Mouse (Mus musculus): Measurements from ENCODE around the gene P4hb. TPM values are rescaled to one million over a fixed set of nuclear protein-coding genes. Genes with fewer than 3 reads are reported as not detected.
"Not testable (repeated sequence)": the region's sequence is repeated elsewhere in the genome, so short reads cannot be mapped to it uniquely, and the experiment has no call there.

P4hb gene
- total RNA-seq, 2 experiments from 2014 or later = 490 to 574 TPM

DNA sequence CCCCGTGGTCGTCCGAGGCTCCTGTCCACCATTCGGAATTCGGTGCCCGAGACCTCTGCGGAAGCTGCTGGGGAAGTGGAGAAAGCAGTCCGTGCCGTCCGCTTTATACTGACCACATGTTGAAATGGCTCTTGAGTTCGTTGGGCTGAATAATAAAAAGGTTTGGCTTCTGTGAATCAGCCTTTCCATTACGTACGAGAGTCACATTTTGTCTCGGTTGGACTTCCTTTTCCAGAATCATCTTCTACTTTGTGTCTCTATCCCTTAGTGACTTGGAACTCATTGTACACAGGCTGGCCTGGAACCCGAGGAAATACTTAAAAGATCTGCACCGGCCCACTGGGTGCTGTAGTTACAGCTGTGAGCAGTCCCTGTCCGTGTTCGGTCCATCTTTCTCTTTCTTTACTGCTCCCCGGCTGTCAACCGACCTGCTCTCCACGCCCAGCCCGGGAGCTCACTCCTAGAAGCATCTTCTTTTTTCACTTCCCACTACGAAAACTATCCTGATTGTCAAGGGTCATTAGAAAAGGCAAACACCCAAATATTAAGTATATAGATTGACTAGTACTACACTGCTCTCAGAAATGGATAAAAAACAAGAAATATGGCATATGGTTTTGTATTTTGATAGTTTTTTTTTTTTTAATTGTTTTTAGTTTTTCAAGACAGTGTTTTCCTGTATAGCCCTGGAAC is 678 bp upstream of the P4hb start:
- peak in 1 of 2 experiments; percentile 22 for DNase-seq

DNA sequence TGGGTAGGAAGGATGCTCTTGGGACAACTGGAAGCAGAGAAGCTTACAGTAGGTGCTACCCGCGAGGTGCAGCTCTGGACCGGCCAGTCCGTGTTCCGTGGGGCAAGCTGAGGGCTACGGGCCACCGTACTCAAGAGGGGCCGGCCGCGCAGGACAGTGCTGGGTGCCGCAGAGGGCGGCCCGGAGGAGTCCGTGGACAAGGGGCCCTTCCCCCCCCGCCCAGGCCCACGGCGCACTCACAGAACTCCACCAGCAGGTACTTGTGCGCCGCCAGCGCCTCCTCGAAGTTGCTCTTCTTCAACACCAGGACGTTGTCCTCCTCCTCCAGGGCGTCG is 669 bp downstream of the P4hb start:
- no peak for DNase-seq

DNA sequence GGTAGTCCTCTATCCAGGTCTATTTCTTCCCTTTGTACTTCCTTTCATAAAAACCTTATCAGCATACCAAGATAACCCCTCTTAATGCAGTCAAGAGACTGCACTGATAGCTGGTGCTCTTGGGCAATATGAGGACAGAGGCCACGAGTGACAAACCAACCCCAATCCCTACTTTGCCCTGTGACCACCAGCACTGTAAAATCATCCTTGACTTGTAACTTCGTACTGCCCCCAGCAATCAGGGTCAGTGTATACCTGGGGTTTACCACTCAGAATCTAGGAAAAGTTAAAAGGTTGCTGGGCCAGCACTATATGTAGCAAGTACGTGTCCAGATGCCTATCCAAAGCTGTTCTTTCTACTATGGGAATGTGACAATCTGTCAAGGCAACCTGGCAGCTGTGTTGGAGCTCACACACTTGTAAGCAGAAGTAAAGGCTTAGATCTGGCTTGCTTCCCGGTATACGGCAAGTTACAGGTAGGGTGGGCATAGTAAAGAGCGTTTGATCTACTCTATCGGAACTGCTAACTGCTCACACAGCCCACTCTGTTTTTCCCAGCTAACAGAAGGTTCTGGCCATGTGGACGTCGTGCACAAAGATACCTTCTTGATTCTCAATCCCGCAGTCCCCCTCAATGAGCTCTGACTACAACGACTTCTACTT is 1.2 kb downstream of the P4hb start:
- no peak for DNase-seq

DNA sequence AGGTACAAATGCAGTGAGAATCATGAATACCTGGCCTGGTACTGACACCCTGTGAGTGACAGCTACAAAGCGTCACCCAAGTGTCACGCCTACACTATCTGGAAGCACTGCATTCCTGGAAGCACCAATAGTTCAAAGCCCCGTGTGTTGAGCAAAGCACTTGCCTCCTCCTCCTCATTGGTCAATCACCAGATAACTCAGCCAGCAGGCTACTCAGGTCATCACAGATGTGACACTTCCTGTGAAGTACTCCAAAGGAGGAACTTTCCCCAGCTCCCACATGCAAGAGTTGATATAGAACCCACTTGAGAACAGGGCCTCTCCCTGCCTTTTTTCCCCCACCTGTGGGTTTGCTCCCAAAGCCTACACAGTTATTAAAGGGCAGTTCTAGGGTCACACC is 1.9 kb downstream of the P4hb start:
- no peak for DNase-seq

DNA sequence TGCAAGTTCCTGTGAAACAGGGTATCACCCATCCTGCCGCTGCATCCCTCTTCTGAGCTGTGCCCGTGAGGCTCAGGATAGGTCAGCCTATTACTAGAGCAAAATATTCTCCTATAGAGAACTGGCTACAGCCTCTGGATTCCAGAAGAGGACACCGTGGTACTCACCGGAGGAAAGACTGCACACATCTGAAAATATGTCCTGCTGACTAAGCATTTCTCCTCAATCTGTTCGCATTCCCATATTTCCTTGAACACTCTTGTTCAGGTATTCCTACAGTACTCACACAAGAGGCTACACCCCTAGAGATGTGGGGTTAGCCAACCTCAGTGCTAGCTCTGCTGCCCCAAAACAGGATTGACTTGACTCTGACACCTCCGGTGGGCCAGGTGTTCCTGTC is 4.7 kb downstream of the P4hb start:
- no peak for DNase-seq

DNA sequence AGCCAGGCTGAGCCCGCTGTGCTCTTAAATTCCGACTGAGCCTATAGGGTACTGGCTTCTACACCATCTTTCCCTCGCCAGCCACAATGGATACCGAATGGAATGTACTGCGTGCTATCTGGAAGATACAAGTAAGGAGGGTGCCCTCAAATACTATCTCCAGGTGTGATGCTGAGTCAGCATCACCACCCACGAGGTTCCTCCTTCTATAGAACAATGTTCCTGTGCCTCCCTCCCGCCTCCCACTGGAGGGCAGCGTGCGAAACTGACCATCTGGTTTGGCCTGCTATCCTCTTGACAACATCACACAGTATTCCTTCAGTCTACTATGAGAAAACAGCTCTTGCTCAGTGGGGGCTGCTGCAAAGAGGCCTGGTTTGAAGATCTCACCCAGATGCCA is 7.9 kb downstream of the P4hb start:
- no peak for DNase-seq

DNA sequence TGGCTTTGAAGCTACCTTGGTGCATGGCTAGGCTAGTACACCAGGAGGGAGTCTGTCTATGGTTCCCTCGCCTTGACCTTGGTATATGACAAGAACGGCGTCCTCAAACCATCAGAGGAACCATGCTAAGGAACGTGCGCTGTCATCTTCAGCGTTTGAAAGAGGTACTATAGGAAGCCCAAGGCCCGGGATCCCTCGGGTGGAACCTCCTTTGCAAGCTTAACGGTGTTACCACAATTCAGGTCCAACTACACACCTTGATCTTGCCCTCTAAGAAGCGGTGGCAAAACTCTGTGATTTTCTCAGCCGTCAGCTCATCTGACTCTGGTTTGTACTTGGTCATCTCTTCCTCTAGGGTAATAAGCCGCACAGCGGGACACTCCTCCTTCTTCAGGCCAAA is 10.1 kb downstream of the P4hb start:
- no peak for DNase-seq

DNA sequence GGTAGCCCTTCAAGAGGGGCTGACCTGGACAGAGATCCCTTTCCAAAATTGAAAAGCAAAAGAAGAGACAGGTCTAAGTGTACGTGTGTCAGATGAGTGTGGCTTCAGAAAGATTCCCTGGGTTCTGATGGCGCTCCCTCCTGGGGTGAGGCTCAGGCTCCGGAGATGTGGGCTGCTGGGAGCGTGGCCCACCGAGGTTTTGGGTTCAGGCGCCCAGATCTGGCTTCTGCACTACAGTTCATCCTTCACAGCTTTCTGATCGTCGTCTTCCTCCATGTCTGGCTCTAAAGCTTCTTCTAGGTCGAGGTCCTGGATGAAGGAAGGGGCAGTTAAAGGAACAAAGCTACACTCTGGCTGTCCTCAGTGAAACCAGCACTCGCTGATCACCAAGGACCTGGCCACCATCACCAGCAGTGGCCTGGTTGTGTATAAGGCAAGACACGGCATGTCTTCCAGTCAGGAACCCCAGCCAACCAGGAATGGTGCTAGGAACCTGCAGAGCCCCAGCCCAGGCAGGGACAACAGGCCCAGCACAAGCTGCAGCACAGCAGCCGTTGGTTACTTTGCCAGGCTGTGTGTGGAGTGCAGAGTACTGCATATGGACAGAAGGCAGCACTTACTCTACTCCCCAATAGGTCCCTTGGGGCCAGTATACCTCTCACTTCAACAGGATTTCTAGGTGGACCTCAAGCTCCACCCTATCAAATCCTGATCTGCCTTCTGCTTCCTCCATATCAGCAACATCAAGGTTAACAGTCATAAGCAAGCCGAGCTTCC is 11.9 kb downstream of the P4hb start:
- no peak for DNase-seq

DNA sequence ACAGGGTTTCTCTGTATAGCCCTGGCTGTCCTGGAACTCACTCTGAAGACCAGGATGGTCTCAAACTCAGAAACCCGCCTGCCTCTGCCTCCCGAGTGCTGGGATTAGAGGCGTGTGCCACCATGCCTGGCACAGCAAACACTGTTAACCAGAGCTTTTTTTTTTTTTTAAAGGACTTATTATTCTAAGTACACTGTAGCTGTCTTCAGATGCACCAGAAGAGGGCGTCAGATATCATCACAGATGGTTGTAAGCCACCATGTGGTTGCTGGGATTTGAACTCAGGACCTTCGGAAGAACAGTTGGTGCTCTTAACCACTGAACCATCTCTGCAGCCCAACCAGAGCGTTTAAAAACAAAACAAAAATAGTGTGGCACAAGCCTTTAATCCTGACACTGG is 14.2 kb downstream of the P4hb start:
- not testable (repeated sequence) for DNase-seq

DNA sequence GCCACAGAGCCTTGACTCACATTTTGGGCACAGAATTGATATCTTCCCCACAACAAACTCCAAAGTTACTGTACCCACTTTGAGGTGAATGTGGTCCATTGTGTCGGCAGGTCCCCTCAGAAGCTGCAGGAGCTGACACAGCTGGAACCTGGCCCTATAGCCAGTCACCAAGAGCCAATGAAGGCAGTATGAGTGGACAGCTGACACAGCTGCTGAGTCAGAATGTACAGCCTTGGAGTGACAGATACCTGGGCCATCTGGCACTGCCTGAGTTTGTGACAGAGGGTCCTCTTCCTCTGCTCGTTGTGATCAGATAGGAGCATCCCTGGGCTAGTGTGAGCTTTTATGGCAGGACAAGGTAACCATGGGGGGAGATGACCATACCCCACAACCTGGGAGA is 17.8 kb downstream of the P4hb start:
- peak; percentile 71 to 75 for DNase-seq

DNA sequence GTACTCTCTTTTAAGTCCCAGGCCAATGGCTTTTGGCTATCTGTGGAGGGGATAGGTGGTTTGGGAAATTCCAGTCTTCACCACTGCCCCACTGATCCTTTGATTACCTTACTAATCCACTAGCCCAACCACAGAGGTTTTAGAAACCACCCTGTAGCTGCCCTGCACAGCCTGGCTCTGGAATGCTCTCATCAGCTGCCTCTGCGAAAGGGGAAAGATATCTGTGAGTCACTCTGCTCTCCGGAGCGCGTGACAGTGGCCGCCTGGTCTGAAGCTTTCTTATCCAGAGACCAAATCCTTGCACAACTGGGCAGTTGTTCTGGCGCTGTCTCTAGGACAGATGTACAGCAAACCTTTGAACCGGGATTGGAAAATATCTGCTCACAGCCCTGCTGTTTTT is 18.2 kb downstream of the P4hb start:
- peak; percentile 75 to 81 for DNase-seq

DNA sequence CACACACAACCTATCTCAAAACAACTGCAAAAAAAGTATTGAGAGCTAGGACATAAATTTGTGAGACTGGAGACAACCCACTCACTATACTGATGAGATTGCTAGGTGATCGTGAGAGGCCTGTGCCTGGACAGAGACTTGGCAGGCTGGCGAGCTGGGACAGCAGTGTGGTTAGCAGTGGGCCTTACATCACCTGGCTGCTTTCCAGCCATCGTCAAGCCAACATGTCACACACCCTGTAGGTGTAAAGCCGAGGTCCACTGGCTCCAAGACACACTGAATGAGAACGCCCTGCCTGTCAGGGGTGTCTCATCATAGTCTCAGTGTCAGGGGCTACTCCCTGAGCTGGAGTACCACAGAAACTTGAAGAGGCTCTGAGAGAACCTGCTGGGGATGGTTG is 20.3 kb downstream of the P4hb start:
- DNase-seq = no peak

DNA sequence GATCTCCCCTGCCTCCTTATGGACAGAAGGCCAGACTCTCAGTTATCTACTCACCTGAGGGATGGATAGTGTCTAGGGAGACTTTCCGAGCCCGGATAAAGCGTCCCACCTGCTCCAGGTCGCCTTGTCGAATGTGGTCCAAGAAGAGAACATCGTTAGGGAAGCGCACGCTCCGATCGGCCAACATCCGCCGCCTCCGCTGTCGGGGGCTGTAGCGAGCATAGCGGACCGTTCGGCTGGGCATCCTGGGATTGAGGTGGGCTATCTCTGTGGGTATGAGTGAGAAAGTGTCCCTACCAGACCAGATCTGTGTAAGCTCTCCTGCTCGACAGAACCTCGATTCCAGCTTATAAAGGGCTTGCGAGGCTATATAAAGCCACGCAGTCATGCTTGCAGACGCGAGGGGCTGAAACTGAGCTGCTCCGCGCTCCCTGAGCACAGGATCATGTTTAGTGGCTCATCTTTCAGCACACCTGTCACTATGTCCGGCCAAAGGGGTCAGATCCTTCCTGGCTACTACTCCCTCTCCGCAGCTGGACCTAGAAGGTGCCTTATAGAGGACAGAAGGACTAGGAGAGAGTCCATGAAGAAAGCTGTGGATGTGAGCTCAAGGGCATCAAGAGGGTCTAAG is 22.1 kb downstream of the P4hb start, which contains the start of gene Ppp1r27:
Ppp1r27 (minus strand) TSS at position 323 of the 631 bp plus-strand sequence.
- DNase-seq = no peak

DNA sequence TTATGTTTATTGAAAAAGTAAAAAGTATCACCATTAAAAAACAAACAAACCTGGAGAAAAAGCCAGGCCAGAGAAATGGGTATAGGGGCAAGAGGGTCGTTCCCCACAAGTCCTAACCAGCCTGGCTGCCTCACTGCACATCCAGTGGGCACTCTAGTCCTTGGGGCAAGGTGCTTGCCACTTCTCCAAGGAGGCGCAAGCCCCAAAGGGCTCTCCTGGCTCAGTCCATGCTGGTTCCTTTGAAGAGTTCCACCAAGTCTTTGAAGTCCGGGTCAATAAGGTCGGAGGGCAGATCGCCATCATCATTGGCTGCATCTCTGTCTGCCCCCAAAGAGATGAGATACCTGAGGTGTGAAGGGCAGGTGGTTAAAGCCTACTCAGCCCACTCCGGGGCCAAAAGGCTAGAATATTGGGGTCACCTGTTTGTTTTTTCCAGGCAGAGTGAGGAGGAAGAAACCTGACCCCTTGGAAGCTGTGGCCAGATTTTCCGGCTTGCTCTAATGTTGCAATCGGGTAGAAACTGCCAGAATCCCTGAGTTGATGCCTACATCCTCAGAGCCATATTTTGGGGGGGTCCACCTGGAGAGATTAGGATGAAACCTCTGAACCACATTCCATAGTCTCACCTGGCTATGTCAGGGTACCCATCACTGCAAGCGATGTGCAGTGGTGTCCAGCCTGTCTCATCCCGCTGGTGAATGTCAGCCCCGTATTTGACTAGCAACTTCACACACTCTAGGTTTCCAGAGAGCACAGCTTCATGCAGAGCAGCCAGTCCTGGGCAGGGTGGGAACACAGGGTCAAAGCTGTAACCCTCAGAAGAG is 22.9 kb downstream of the P4hb start:
- no peak for DNase-seq

DNA sequence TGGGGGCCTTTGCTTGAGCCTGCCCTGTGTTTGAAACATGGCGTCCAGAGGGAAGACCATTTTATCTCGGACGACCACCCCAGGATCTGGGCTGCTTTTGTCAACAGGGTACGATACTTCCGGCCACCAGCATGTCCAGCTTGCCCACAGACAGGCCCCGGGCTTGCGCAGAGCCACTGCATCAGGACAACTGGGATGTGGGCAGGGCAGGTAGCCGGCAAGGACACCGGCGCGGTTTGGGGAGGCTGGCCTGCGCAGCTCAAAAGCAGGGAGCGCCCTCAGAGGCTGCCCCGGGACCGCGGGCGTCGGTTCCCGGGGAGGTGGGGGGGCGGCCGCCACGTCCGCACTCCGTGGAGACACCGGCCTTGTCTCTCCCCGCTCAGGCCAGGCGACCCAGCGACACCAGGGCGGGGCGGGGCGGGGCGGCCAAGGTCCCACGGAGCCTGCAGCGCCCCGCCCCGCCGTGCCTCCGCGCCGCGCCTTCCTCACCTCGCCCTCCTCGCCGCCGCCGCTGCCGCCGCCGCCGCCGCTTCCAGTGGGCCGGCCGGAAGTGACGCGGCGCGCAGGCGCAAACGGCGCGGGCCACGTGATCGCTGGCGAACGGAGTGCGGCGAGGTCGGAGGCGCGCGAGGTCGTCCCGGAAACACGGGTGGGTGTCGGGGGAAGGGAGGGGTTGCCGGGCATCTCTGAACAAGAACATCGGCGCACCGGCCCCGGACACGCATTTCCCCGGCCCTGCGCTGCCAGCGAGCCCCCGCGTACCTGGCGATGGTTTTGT is 23.7 kb downstream of the P4hb start, which contains the start of gene Mcrip1:
Mcrip1 (minus strand) TSS at position 560 of the 778 bp plus-strand sequence.
- peak; percentile 97 to 98 for DNase-seq

DNA sequence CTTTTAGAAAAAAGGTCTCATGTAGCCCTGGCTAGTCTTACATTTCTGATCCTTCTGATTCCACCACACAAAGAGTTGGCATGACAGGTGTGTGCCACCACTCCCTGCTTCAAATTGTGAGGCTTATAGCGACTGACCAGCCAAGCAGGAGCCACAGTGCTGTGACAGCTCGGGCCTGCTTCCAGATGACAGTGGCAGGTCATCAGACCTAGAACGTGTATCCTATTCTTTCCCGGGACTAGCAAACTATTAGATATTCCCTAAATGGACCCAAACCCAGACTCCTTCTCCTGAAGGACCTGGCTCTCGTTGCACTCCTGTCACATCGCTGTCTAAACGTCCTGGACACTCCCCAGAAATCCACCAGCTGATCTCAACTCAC is 24.3 kb downstream of the P4hb start:
- no peak for DNase-seq

DNA sequence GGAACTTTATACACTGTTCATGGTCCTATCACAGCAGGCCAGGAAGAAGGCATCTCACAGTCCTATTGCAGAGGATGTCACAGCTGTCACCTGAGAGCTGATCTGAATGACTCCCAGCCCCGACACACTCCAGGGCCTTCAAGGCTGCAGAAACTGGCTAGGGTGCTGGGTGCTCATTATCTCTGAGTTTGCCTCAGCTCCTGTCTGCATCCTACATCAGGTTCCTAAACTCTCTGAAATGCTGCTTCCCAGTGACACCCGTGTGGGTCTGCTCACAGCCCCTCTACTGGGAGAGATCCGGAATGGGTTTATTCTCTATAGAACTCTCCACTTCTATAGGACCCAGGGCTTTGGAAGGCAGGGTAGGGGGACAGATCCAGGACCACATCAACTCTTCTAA is 24.8 kb downstream of the P4hb start:
- no peak for DNase-seq

DNA sequence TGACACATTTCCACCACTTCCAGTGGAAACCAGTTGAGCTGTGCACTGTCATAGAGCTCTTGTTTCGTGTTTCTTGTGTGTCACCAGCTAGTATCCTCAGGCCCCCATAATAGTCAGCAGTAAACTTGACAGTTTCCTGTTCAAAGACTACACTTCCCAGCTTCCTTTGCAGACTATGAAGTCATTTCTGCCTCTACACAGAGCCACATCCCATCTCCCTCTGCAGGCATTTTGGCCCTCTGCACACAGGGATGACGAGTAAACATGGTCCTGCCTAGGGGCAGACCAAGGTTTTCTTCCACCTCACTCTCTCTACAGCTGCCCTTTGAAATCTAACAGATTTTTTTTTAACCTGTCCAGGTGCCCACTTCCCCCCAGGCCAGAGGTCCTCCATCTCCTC is 25.6 kb downstream of the P4hb start:
- DNase-seq = no peak

DNA sequence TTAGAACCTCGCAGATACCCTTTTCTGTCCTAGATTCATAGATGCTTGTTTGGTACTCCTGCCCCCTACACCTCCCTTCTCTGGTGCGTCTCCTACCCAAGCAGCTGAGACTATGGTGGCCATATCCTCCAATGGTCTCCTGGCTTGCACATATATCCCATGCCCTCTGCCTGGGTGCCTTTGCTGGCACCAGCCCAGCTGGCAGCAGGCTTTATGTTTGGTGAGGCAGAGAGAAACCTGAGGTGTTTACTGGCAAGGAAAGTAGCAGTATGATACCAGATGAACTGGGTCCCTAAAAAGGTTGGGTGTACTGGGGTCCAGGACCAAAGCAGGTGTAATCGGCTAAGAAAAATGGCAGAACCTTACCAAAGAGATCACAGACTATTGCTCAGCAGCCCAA is 27.1 kb downstream of the P4hb start:
- no peak for DNase-seq

DNA sequence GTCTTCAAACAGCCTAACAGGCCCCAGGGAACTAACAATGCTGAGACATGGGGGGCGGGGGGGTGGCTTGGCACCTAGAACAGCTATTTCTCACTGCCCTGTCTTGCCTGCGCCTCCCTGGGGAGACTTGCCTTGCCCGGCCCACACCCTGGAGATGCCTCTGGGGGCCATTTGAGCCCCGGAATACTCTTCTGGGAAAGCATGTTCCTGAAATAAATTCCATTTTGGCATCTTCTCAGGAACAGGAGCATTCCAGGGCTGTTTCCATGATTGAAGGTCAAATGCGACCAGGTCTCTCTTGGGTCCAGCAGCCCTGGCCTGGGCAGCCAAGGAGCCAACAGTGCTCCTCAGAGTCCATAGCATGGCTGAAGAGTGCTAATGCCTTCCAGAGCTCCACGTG is 30.7 kb downstream of the P4hb start:
- DNase-seq = peak in 1 of 2 experiments; percentile 33

DNA sequence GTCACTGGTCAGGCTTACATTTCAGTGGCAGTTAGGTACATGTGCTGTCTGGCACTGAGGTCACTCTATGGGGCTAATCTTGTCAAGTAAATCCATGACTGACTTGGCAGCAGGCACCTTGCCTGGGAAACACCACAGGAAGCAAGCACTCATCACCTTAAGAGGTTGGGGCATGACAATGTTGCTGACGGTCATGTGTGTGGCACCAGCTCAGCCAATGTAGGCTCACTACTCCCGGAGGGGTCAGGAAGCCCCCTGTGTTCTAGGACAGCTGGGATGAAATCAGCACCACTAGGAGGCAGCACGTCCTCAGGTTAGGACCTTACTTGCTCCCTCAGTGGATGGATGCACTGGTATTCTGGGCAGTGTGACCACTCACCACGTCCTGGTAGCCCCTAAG is 31.1 kb downstream of the P4hb start:
- peak in 1 of 2 experiments; percentile 49 for DNase-seq

Data from adrenal gland, postnatal 36 days (tissue).